Mouse (Mus musculus) olfactory bulb, adult 2 months (tissue): ENCODE measurements at regions not wholly inside any gene's neighbourhood (a gene's known extent, or its start where the extent isn't known, plus 50 kb on each side); places are given as distances from the start of the nearest gene placed in this dataset.

Experiments used
- CTCF ChIP-seq: fragments of 200-500 bp; IDR thresholded peaks from 2 replicates; pipeline ENCODE4 v1.5.1; 2012; ENCODE audit warnings: low read depth, mild to moderate bottlenecking, low read length, moderate library complexity; ENCODE audit not compliant: insufficient read depth
- POLR2A ChIP-seq: fragments of 200-500 bp; IDR thresholded peaks from 2 replicates; pipeline ENCODE4 v1.6.1; 2012; ENCODE audit warnings: mild to moderate bottlenecking, low read depth, low read length, moderate library complexity; ENCODE audit not compliant: insufficient read depth

DNA sequence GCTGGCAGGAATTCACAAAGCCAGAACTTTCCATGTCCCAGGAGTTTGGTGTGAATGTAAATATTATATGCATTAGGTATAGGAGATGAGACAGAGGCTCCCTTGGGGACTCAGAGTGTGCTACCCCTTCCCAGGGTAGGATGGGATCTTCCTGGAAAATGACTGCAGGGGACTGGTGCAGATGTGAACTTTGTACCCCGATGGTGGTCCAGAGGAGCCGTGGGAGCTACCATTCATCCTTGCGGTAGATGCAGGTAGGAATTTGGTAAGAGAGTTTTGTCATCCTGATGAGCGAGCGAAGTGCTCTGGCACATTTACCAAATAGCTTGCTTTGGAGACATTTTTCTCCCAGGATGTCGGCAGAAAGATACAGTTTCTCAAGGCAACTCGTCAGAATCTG is 59.7 kb upstream of the Ppara start:
- TF ChIP-seq CTCF (no peak), POLR2A (no peak)
